Mouse (Mus musculus) layer of hippocampus, postnatal 25 days (tissue): ENCODE results near the gene Rnf214. TPM values are rescaled to one million over a fixed set of nuclear protein-coding genes. Genes with fewer than 3 reads are reported as not detected.

Experiments used
- DNase-seq, 2 experiments: peaks; one replicate each; pipeline ENCODE4 v3.0.0; 2022; ENCODE audit warnings: mixed read lengths in 2 of 2, low spot score in 1 of 2; ENCODE audit errors: extremely low spot score in 1 of 2
- total RNA-seq, 2 experiments: library from RNA; stranded (reverse); gene quantifications; 2 replicates each; pipeline ENCODE4 v1.2.3; 2021

Rnf214 gene
- total RNA-seq, 2 experiments from 2014 or later, result 63.6 to 69.3 TPM

- DNase-seq, result peak in 1 of 2 experiments; percentile 47
Observed at GRCm38 (mm10) chr9:45936883-45937282, 30.2 kb upstream of the Rnf214 start.

GRCm38 (mm10) chr9:45935628-45936210 lies 29.0 kb upstream of the Rnf214 start, which contains the start of gene Tagln:
Tagln (minus strand) TSS chr9:45936058.
- no peak for DNase-seq

GRCm38 (mm10) chr9:45932571-45933415 lies 26.1 kb upstream of the Rnf214 start:
- peak in 1 of 2 experiments; percentile 48 for DNase-seq

- DNase-seq, result no peak
Observed at GRCm38 (mm10) chr9:45931958-45932357, 25.2 kb upstream of the Rnf214 start.

- DNase-seq, result no peak
Observed at GRCm38 (mm10) chr9:45929285-45929684, 22.6 kb upstream of the Rnf214 start.

GRCm38 (mm10) chr9:45919895-45920294 lies 13.2 kb upstream of the Rnf214 start:
- no peak for DNase-seq

GRCm38 (mm10) chr9:45917041-45917934 lies 10.6 kb upstream of the Rnf214 start:
- DNase-seq, result peak in 1 of 2 experiments; percentile 43

GRCm38 (mm10) chr9:45915659-45916058 lies 8.9 kb upstream of the Rnf214 start:
- no peak for DNase-seq

GRCm38 (mm10) chr9:45911673-45912072 lies 5.0 kb upstream of the Rnf214 start:
- peak in 1 of 2 experiments; percentile 62 for DNase-seq

- no peak for DNase-seq
Observed at GRCm38 (mm10) chr9:45910995-45911394, 4.3 kb upstream of the Rnf214 start.

GRCm38 (mm10) chr9:45907078-45907428 lies 342 bp upstream of the Rnf214 start:
- no peak for DNase-seq

- no peak for DNase-seq
Observed at GRCm38 (mm10) chr9:45905811-45906237, 887 bp downstream of the Rnf214 start.

- DNase-seq, result no peak
Observed at GRCm38 (mm10) chr9:45905196-45905595, 1.5 kb downstream of the Rnf214 start.

- no peak for DNase-seq
Observed at GRCm38 (mm10) chr9:45893681-45894080, 13.0 kb downstream of the Rnf214 start.

- DNase-seq, result no peak
Observed at GRCm38 (mm10) chr9:45877928-45878327, 28.8 kb downstream of the Rnf214 start.

GRCm38 (mm10) chr9:45870265-45870664 lies 36.4 kb downstream of the Rnf214 start:
- DNase-seq, result no peak

GRCm38 (mm10) chr9:45869181-45869580 lies 37.5 kb downstream of the Rnf214 start:
- no peak for DNase-seq

- no peak for DNase-seq
Observed at GRCm38 (mm10) chr9:45861813-45862212, 44.9 kb downstream of the Rnf214 start.

GRCm38 (mm10) chr9:45859364-45859763 lies 47.3 kb downstream of the Rnf214 start:
- no peak for DNase-seq

GRCm38 (mm10) chr9:45854136-45854535 lies 52.6 kb downstream of the Rnf214 start:
- DNase-seq, result no peak

- no peak for DNase-seq
Observed at GRCm38 (mm10) chr9:45853695-45854094, 53.0 kb downstream of the Rnf214 start.
